14 mouse cellular contexts compared by ENCODE assay signal in genomic region chr3:14957481-14957880, GRCm38 (mm10).
DNase-seq lines count a peak whose midpoint lies in the region; ATAC-seq and TF ChIP-seq lines count a peak whose summit lies in the region.
"Had no signal": no experiment of that assay in that cellular context is flagged by ENCODE, and none has a peak within 500 bp of the region (broad histone marks: within the 10 kb centered on the region; RNA-seq: fewer than 3 reads in every experiment).

No protein-coding gene starts in this region.

- H3K4me1 ChIP-seq in liver, postnatal 0 days (ENCODE audit: insufficient read depth) = 0 out of 2 replicates have a peak, but pooled peaks cover 5% of the 10 kb centered on the region
- H3K4me1 ChIP-seq in liver, embryonic 12.5 days = peaks cover 12% of the 10 kb centered on the region
- 0 out of 2 replicates have a peak, but pooled peaks cover 3% of the 10 kb centered on the region for H3K4me1 ChIP-seq in forebrain, embryonic 16.5 days (replicated peaks; ENCODE audit: control insufficient read depth, insufficient read depth, low read length)
- H3K4me1 ChIP-seq in hindbrain, embryonic 11.5 days (replicated peaks; ENCODE audit: control insufficient read depth, insufficient read depth, low read length) = 0 out of 2 replicates have a peak, but pooled peaks cover 3% of the 10 kb centered on the region
- H3K4me1 ChIP-seq: embryonic facial prominence, embryonic 13.5 days; neural tube, embryonic 15.5 days had no signal

- no peaks in the 10 kb centered on the region for H3K9me3 ChIP-seq in liver, postnatal 0 days (ENCODE audit: low read length)
- H3K9me3 ChIP-seq in liver, embryonic 12.5 days (replicated peaks) = no peaks in the 10 kb centered on the region
- H3K9me3 ChIP-seq in forebrain, embryonic 16.5 days (ENCODE audit: control insufficient read depth, low read length) = no peaks in the 10 kb centered on the region
- H3K9me3 ChIP-seq in hindbrain, embryonic 11.5 days (ENCODE audit: control insufficient read depth, low read length) = no peaks in the 10 kb centered on the region
- H3K9me3 ChIP-seq: embryonic facial prominence, embryonic 13.5 days; forebrain, embryonic 12.5 days; neural tube, embryonic 15.5 days had no signal

- H3K9ac ChIP-seq in liver, postnatal 0 days (replicated peaks) = no peak overlapping the region
- no peak overlapping the region for H3K9ac ChIP-seq in liver, embryonic 12.5 days
- H3K9ac ChIP-seq in forebrain, embryonic 16.5 days (replicated peaks; ENCODE audit: low read depth, low read length) = no peak overlapping the region
- H3K9ac ChIP-seq in hindbrain, embryonic 11.5 days (ENCODE audit: low read depth, low read length) = no peak overlapping the region
- H3K9ac ChIP-seq: embryonic facial prominence, embryonic 13.5 days; forebrain, embryonic 12.5 days; neural tube, embryonic 15.5 days had no signal

- no peak overlapping the region for H3K4me3 ChIP-seq in liver, postnatal 0 days (ENCODE audit: low read depth, low read length)
- H3K4me3 ChIP-seq in liver, embryonic 12.5 days = no peak overlapping the region
- H3K4me3 ChIP-seq in forebrain, embryonic 16.5 days (replicated peaks; ENCODE audit: low read length) = no peak overlapping the region
- H3K4me3 ChIP-seq in hindbrain, embryonic 11.5 days (ENCODE audit: low read depth, low read length) = no peak overlapping the region
- H3K4me3 ChIP-seq: embryonic facial prominence, embryonic 13.5 days; forebrain, embryonic 12.5 days; gastrocnemius, adult 2 months; neural tube, embryonic 15.5 days had no signal

- H3K27me3 ChIP-seq in liver, postnatal 0 days (ENCODE audit: insufficient read depth, low read length) = no peaks in the 10 kb centered on the region
- no peaks in the 10 kb centered on the region for H3K27me3 ChIP-seq in liver, embryonic 12.5 days (replicated peaks)
- no peaks in the 10 kb centered on the region for H3K27me3 ChIP-seq in forebrain, embryonic 16.5 days (replicated peaks; ENCODE audit: control insufficient read depth, insufficient read depth, low read length)
- H3K27me3 ChIP-seq in hindbrain, embryonic 11.5 days (ENCODE audit: control insufficient read depth, insufficient read depth, low read length) = no peaks in the 10 kb centered on the region
- H3K27me3 ChIP-seq: embryonic facial prominence, embryonic 13.5 days; forebrain, embryonic 12.5 days; neural tube, embryonic 15.5 days had no signal

- ATAC-seq in liver, postnatal 0 days = peak; percentile 29; the same call in 1 of the 2 replicates
- no peak for ATAC-seq in liver, embryonic 12.5 days
- ATAC-seq in forebrain, embryonic 16.5 days = no peak
- no peak for ATAC-seq in hindbrain, embryonic 11.5 days (ENCODE audit: low FRiP score)

- H3K4me2 ChIP-seq in liver, postnatal 0 days (ENCODE audit: low read depth, low read length) = no peak overlapping the region
- H3K4me2 ChIP-seq in liver, embryonic 12.5 days = no peak overlapping the region
- no peak overlapping the region for H3K4me2 ChIP-seq in forebrain, embryonic 16.5 days (ENCODE audit: low read length)
- no peak overlapping the region for H3K4me2 ChIP-seq in hindbrain, embryonic 11.5 days (replicated peaks; ENCODE audit: low read depth, low read length)
- H3K4me2 ChIP-seq: embryonic facial prominence, embryonic 13.5 days; forebrain, embryonic 12.5 days; neural tube, embryonic 15.5 days had no signal

- no peak for TF ChIP-seq CTCF in liver, postnatal 0 days (IDR thresholded peaks at IDR 0.05; ENCODE audit: low read depth)

- 74% methylated on average over 1 of the region's 1 CpGs for WGBS in liver, postnatal 0 days (ENCODE audit: insufficient replicate concordance)
- WGBS in liver, embryonic 12.5 days (ENCODE audit: insufficient replicate concordance) = 80% methylated on average over 1 of the region's 1 CpGs
- 68% methylated on average over 1 of the region's 1 CpGs for WGBS in forebrain, embryonic 16.5 days
- 75% methylated on average over 1 of the region's 1 CpGs for WGBS in hindbrain, embryonic 11.5 days

- no peaks in the 10 kb centered on the region for H3K36me3 ChIP-seq in liver, postnatal 0 days (replicated peaks; ENCODE audit: insufficient read depth, low read length)
- H3K36me3 ChIP-seq in liver, embryonic 12.5 days = no peaks in the 10 kb centered on the region
- H3K36me3 ChIP-seq in forebrain, embryonic 16.5 days (ENCODE audit: control insufficient read depth, insufficient read depth) = no peaks in the 10 kb centered on the region
- no peaks in the 10 kb centered on the region for H3K36me3 ChIP-seq in hindbrain, embryonic 11.5 days (ENCODE audit: control insufficient read depth, insufficient read depth, low read length)
- H3K36me3 ChIP-seq: embryonic facial prominence, embryonic 13.5 days; forebrain, embryonic 12.5 days; neural tube, embryonic 15.5 days had no signal

- DNase-seq in liver, postnatal 0 days = no peak
- peak; percentile 41 for DNase-seq in kidney, adult 18-20 months
- peak; percentile 52 for DNase-seq in kidney, postnatal 14 days
- peak; percentile 65 for DNase-seq in lung, postnatal 25 days (ENCODE audit: low spot score)
- DNase-seq in hindbrain, embryonic 11.5 days (ENCODE audit: low spot score) = no peak
- no peak for DNase-seq in cerebellum, adult 9-10 months
- DNase-seq: gastrocnemius, adult 2 months; heart, postnatal 14 days; right cerebral cortex, adult 18-20 months had no signal

- no peak overlapping the region for H3K27ac ChIP-seq in liver, postnatal 0 days (ENCODE audit: low read depth)
- H3K27ac ChIP-seq in liver, embryonic 12.5 days = no peak overlapping the region
- no peak overlapping the region for H3K27ac ChIP-seq in forebrain, embryonic 16.5 days (ENCODE audit: low read length)
- no peak overlapping the region for H3K27ac ChIP-seq in hindbrain, embryonic 11.5 days (ENCODE audit: low read depth, low read length)
- H3K27ac ChIP-seq: embryonic facial prominence, embryonic 13.5 days; forebrain, embryonic 12.5 days; gastrocnemius, adult 2 months; neural tube, embryonic 15.5 days had no signal

- TF ChIP-seq EP300 in liver, postnatal 0 days (IDR thresholded peaks at IDR 0.05; ENCODE audit: low read depth) = no peak

Comparison
In these comparisons a context has a peak if more than half of its experiments do, and no peak if none do; other contexts are left out.
1. DNase-seq: peak in kidney, adult 18-20 months (single experiment), kidney, postnatal 14 days (single experiment) and lung, postnatal 25 days (single experiment); none in liver, postnatal 0 days (single experiment), hindbrain, embryonic 11.5 days (single experiment) and cerebellum, adult 9-10 months (single experiment).